Mouse (Mus musculus): ENCODE measurements around the gene Ap2m1. TPM values are rescaled to one million over a fixed set of nuclear protein-coding genes. Genes with fewer than 3 reads are reported as not detected.
"Not testable (repeated sequence)": the region's sequence is repeated elsewhere in the genome, so short reads cannot be mapped to it uniquely, and the experiment has no call there.

Gene Ap2m1
- 241 and 277 TPM in 2 replicates for polyA plus RNA-seq (2012; rRNA removed)

DNA sequence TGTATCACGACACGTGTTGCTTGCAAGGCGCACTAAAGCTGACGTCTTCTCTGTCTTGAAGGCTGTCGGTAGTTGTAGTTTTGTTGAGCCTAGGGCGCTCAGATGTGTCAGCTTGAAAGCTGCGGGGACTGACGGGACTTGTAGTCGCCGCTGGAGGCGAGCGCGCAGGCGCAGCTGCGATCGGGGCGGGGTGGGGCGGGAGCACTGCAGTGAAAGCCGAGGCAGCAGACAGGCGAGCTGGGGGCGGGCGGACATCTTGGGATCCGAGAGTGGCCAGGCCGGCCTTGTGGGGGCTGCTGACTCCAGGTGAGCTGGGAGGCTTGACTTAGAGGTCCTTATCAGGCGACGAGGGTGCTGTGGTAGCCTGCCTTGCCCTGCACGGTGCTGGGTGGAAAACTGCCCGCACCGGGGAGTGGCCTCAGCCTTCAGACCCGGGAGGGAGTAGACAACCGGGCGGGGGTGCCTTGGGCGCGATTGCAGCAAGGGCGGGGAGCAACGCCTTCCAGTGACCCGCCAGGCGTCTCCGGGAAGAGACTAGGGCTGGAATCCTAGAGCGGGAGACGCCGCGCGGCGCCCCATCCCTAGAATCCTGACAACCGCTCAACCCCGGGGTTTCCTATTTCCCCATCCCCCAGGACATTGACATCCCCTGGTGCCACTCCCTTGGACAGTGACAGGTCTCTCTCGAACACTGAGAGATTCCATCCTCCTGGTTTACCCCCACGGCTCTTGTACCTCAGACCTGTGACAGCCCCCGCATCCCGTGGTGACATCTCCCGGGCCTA, at the start of gene Ap2m1:
TSS of gene Ap2m1 (plus strand) at position 183 of the 785 bp plus-strand sequence.
- WGBS, result under 1% methylated on average over 50 of the region's 52 CpGs
- Histone ChIP-seq H3K4me1 (ENCODE audit: control insufficient read depth, insufficient read depth, insufficient read length) (peaks cover 5% of the 10 kb centered on the region; the same call in 1 of the 2 replicates), H3K27ac (ENCODE audit: insufficient read depth, low read length) (peak within 1 kb of the TSS; percentile 75), H3K36me3 (ENCODE audit: control insufficient read depth, insufficient read depth, low read length) (peaks cover 29% of the 10 kb centered on the region), H3K27me3 (ENCODE audit: control insufficient read depth, insufficient read depth, low read length) (no peaks in the 10 kb centered on the region), H3K4me3 (ENCODE audit: extremely low read depth, insufficient read depth, insufficient read length) (peak within 1 kb of the TSS; percentile 74)
- peak; percentile 92 to 99 for DNase-seq (ENCODE audit: low read depth in 1 of 2, low spot score in 2 of 2)
- TF ChIP-seq POLR2A (IDR thresholded peaks at IDR 0.05; ENCODE audit: low read depth, low read length) (peak; percentile 73), CTCF (IDR thresholded peaks at IDR 0.05; ENCODE audit: extremely low read depth, insufficient read depth, insufficient read length, insufficient replicate concordance) (no peak)

DNA sequence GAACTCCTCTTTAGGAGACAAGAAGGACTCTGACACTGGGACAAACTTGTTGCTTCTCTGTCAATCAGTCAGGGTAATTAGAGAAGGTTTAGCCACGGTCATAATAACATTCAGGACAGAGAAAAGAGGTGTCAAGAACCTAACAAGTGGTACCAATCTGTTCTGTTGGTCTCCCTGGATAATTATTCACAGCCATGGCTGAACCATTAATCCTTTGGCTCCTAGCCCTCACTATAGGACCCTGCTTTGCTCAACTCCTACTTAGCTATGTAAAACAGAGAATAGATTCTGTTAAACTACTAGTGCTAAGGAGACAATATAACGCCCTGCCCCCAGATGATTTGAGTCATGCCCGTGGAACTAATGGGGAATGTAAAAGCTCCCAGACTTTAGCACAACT, 49.2 kb upstream of the Ap2m1 start:
- TF ChIP-seq CTCF (IDR thresholded peaks at IDR 0.05; ENCODE audit: extremely low read depth, insufficient read depth, insufficient read length, insufficient replicate concordance) (no peak), POLR2A (IDR thresholded peaks at IDR 0.05; ENCODE audit: low read depth, low read length) (no peak)
- Histone ChIP-seq H3K4me1 (ENCODE audit: control insufficient read depth, insufficient read depth, insufficient read length) (no peaks in the 10 kb centered on the region), H3K4me3 (ENCODE audit: extremely low read depth, insufficient read depth, insufficient read length) (no peak overlapping the region), H3K27me3 (ENCODE audit: control insufficient read depth, insufficient read depth, low read length) (no peaks in the 10 kb centered on the region), H3K27ac (ENCODE audit: insufficient read depth, low read length) (no peak overlapping the region), H3K36me3 (ENCODE audit: control insufficient read depth, insufficient read depth, low read length) (no peaks in the 10 kb centered on the region)
- 71% methylated on average over 3 of the region's 3 CpGs for WGBS
- DNase-seq (ENCODE audit: low read depth in 1 of 2, low spot score in 2 of 2), result no peak

DNA sequence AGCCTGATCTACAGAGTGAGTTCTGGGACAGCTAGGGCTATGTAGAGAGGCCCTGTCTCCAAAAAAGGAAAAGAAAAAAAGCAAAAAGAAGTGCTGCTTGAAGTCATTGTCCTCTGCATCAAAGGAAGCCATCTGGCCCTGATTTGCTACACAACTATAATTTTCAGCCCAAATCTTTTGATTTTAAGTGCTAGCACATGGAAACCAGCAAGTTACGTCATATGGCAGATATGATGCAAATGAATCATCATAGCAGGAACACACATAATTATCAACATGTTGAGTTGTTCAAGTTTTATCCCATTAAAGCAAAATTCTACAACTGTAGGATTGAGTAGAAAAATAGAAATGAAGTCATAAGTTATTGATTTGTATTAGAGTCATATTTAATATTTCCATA, 47.1 kb upstream of the Ap2m1 start:
- TF ChIP-seq CTCF (IDR thresholded peaks at IDR 0.05; ENCODE audit: extremely low read depth, insufficient read depth, insufficient read length, insufficient replicate concordance) (no peak), POLR2A (IDR thresholded peaks at IDR 0.05; ENCODE audit: low read depth, low read length) (no peak)
- no peak for DNase-seq (ENCODE audit: low read depth in 1 of 2, low spot score in 2 of 2)
- no peak overlapping the region for H3K27ac ChIP-seq (ENCODE audit: insufficient read depth, low read length)
- H3K4me1 ChIP-seq (ENCODE audit: control insufficient read depth, insufficient read depth, insufficient read length), result no peaks in the 10 kb centered on the region
- 82% methylated on average over 1 of the region's 1 CpGs for WGBS
- H3K36me3 ChIP-seq (ENCODE audit: control insufficient read depth, insufficient read depth, low read length), result no peaks in the 10 kb centered on the region
- no peaks in the 10 kb centered on the region for H3K27me3 ChIP-seq (ENCODE audit: control insufficient read depth, insufficient read depth, low read length)
- H3K4me3 ChIP-seq (ENCODE audit: extremely low read depth, insufficient read depth, insufficient read length), result no peak overlapping the region

DNA sequence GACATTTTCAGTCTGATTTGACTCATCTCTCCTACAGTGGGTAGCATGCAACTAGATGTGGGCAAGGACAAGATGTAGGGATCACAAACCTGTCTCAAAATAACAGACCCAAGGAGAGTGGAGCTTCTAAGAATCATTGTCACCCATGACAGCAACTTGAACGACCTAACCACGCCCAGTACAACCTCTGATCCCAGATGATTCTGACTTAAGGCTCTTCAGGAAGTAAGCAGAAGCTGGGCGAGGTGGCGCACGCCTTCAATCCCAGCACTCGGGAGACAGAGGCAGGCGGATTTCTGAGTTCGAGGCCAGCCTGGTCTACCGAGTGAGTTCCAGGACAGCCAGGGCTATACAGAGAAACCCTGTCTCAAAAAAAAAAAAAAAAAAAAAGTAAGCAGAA, 46.5 kb upstream of the Ap2m1 start:
- DNase-seq (ENCODE audit: low read depth in 1 of 2, low spot score in 2 of 2); H3K27me3 ChIP-seq (ENCODE audit: control insufficient read depth, insufficient read depth, low read length); H3K36me3 ChIP-seq (ENCODE audit: control insufficient read depth, insufficient read depth, low read length); H3K27ac ChIP-seq (ENCODE audit: insufficient read depth, low read length); H3K4me1 ChIP-seq (ENCODE audit: control insufficient read depth, insufficient read depth, insufficient read length); H3K4me3 ChIP-seq (ENCODE audit: extremely low read depth, insufficient read depth, insufficient read length): not testable (repeated sequence)
- WGBS, result 82% methylated on average over 9 of the region's 9 CpGs

DNA sequence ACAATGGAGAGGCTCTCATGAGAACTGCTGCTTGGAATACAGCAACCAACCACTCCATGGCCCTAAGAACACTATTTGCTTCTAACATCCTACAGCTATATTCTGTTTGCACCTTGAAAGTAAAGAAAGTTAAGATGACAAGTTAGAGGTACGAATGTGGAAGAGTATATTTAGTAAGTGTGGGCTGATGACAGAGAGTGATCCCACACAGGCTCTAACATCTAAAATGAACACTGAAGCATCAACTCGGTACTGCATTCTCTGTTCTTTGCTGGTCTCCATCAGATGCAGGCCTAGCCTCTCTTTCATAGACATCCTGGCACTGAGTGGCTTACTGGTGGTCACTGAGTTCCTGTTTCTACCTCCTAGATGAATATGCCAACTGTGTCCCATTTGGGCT, 46.0 kb upstream of the Ap2m1 start:
- Histone ChIP-seq H3K4me1 (ENCODE audit: control insufficient read depth, insufficient read depth, insufficient read length) (no peaks in the 10 kb centered on the region), H3K27ac (ENCODE audit: insufficient read depth, low read length) (no peak overlapping the region), H3K27me3 (ENCODE audit: control insufficient read depth, insufficient read depth, low read length) (no peaks in the 10 kb centered on the region), H3K36me3 (ENCODE audit: control insufficient read depth, insufficient read depth, low read length) (no peaks in the 10 kb centered on the region), H3K4me3 (ENCODE audit: extremely low read depth, insufficient read depth, insufficient read length) (no peak overlapping the region)
- WGBS, result 87% methylated on average over 2 of the region's 2 CpGs
- TF ChIP-seq CTCF (IDR thresholded peaks at IDR 0.05; ENCODE audit: extremely low read depth, insufficient read depth, insufficient read length, insufficient replicate concordance) (no peak), POLR2A (IDR thresholded peaks at IDR 0.05; ENCODE audit: low read depth, low read length) (no peak)
- no peak for DNase-seq (ENCODE audit: low read depth in 1 of 2, low spot score in 2 of 2)

DNA sequence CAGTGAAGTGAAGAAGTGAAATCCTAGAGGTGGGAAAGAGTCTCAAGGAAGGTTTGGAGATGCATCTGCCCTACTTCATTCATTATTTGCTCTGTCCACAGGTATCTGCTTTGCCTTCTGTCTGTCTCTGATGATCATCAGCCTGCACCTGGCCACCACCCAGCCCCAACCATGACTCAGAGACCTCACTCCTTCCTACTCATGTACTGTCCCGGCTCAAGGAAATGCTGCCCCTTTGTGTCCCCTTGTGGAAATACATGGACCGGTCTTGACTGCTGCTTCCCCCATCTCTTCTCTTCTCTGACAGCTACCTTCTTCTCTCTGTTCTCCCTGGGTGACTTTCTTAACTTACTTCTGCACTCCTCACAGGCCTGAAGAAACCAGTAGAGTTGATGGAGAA, 44.7 kb upstream of the Ap2m1 start:
- Histone ChIP-seq H3K27ac (ENCODE audit: insufficient read depth, low read length) (no peak overlapping the region), H3K27me3 (ENCODE audit: control insufficient read depth, insufficient read depth, low read length) (no peaks in the 10 kb centered on the region), H3K36me3 (ENCODE audit: control insufficient read depth, insufficient read depth, low read length) (no peaks in the 10 kb centered on the region), H3K4me1 (ENCODE audit: control insufficient read depth, insufficient read depth, insufficient read length) (no peaks in the 10 kb centered on the region), H3K4me3 (ENCODE audit: extremely low read depth, insufficient read depth, insufficient read length) (no peak overlapping the region)
- WGBS, result 51% methylated on average over 2 of the region's 2 CpGs
- DNase-seq (ENCODE audit: low read depth in 1 of 2, low spot score in 2 of 2), result no peak
- no peak for TF ChIP-seq POLR2A (IDR thresholded peaks at IDR 0.05; ENCODE audit: low read depth, low read length)

DNA sequence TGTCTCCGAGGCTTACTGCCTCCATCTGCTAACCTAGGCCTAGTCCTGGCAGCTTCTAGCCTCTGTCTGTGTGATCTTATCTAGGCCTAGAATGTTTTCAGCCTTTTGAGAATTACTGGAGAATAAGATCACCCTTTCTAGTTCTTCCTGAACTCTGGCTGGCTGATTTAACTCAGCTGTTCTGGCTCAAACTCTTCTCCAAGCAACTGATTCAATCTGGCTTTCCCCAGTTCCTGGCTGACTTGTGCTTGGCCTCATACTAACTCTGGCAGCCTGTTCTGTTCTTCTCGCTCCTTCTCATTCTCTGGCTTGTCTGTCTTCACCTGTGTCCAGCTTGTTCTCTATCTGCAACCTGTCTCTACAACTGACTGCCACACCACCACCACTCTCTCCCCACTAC, 44.0 kb upstream of the Ap2m1 start:
- no peak for DNase-seq (ENCODE audit: low read depth in 1 of 2, low spot score in 2 of 2)
- Histone ChIP-seq H3K27ac (ENCODE audit: insufficient read depth, low read length) (no peak overlapping the region), H3K27me3 (ENCODE audit: control insufficient read depth, insufficient read depth, low read length) (no peaks in the 10 kb centered on the region), H3K4me1 (ENCODE audit: control insufficient read depth, insufficient read depth, insufficient read length) (no peaks in the 10 kb centered on the region), H3K4me3 (ENCODE audit: extremely low read depth, insufficient read depth, insufficient read length) (no peak overlapping the region), H3K36me3 (ENCODE audit: control insufficient read depth, insufficient read depth, low read length) (no peaks in the 10 kb centered on the region)
- TF ChIP-seq POLR2A (IDR thresholded peaks at IDR 0.05; ENCODE audit: low read depth, low read length) (no peak), CTCF (IDR thresholded peaks at IDR 0.05; ENCODE audit: extremely low read depth, insufficient read depth, insufficient read length, insufficient replicate concordance) (no peak)
- WGBS, result 76% methylated on average over 2 of the region's 2 CpGs

Data from spleen, adult 2 months (tissue).